Mouse (Mus musculus): Measurements from ENCODE around the gene Tmem115.

GRCm38 (mm10) chr9:107486507-107487225 lies 47.1 kb upstream of the Tmem115 start:
- TF ChIP-seq CTCF (IDR thresholded peaks at IDR 0.05; ENCODE audit: low read depth) (no peak), EP300 (IDR thresholded peaks at IDR 0.05; ENCODE audit: low read depth) (no peak)
